Mouse (Mus musculus) mesoderm, embryonic 11.5 days (tissue): Measurements from ENCODE around the gene Ppp3ca.
"Not testable (repeated sequence)": the region's sequence is repeated elsewhere in the genome, so short reads cannot be mapped to it uniquely, and the experiment has no call there.

ENCODE experiments used
- DNase-seq: peaks from one replicate; pipeline ENCODE4 v3.0.0-alpha.2; 2012; ENCODE audit warnings: low read depth, low spot score

Ppp3ca gene

GRCm38 (mm10) chr3:136688101-136688586 is 18.2 kb downstream of the Ppp3ca start:
- no peak for DNase-seq

GRCm38 (mm10) chr3:136689793-136690543 is 20.0 kb downstream of the Ppp3ca start:
- no peak for DNase-seq

- no peak for DNase-seq
Observed at GRCm38 (mm10) chr3:136691984-136692383, 22.1 kb downstream of the Ppp3ca start.

- DNase-seq, result no peak
Observed at GRCm38 (mm10) chr3:136693547-136693946, 23.6 kb downstream of the Ppp3ca start.

- DNase-seq, result no peak
Observed at GRCm38 (mm10) chr3:136697626-136698191, 27.8 kb downstream of the Ppp3ca start.

- DNase-seq, result not testable (repeated sequence)
Observed at GRCm38 (mm10) chr3:136699711-136700110, 29.8 kb downstream of the Ppp3ca start.

- no peak for DNase-seq
Observed at GRCm38 (mm10) chr3:136700447-136701009, 30.6 kb downstream of the Ppp3ca start.

- DNase-seq, result no peak
Observed at GRCm38 (mm10) chr3:136702861-136703260, 32.9 kb downstream of the Ppp3ca start.

GRCm38 (mm10) chr3:136704515-136705247 is 34.8 kb downstream of the Ppp3ca start:
- peak; percentile 37 for DNase-seq

- no peak for DNase-seq
Observed at GRCm38 (mm10) chr3:136706048-136706447, 36.1 kb downstream of the Ppp3ca start.

- DNase-seq, result no peak
Observed at GRCm38 (mm10) chr3:136706771-136707170, 36.8 kb downstream of the Ppp3ca start.

- DNase-seq, result no peak
Observed at GRCm38 (mm10) chr3:136707222-136708019, 37.5 kb downstream of the Ppp3ca start.

GRCm38 (mm10) chr3:136708230-136708629 is 38.3 kb downstream of the Ppp3ca start:
- DNase-seq, result no peak

- DNase-seq, result no peak
Observed at GRCm38 (mm10) chr3:136710310-136710906, 40.5 kb downstream of the Ppp3ca start.

GRCm38 (mm10) chr3:136714307-136715039 is 44.5 kb downstream of the Ppp3ca start:
- DNase-seq, result no peak

- no peak for DNase-seq
Observed at GRCm38 (mm10) chr3:136716247-136716646, 46.3 kb downstream of the Ppp3ca start.

GRCm38 (mm10) chr3:136718412-136718811 is 48.5 kb downstream of the Ppp3ca start:
- DNase-seq, result no peak

- DNase-seq, result no peak
Observed at GRCm38 (mm10) chr3:136721241-136721640, 51.3 kb downstream of the Ppp3ca start.

- peak; percentile 46 for DNase-seq
Observed at GRCm38 (mm10) chr3:136721804-136722427, 52.0 kb downstream of the Ppp3ca start.

GRCm38 (mm10) chr3:136722493-136722892 is 52.6 kb downstream of the Ppp3ca start:
- no peak for DNase-seq
